18 mouse cellular contexts compared by ENCODE assay signal in the genomic region with DNA sequence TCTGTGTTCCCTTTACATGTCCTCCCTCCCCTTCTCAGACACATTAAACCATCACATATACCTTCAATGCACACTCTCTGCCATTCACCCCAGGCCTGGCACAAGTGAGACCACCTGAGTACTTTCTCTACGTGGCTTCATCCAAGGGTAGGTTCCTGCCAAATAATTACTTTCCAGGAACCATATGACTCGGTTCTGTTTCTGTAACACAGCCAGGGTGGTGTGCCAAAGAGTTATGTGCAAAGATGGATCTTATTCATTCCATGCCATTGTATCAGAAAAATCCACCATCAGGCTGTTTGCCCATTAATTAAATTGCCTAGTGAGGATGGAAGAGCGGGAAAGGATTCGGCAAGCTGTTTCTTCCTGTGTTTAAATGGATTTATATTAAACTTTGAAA. TPM values are rescaled to one million over a fixed set of nuclear protein-coding genes. Genes with fewer than 3 reads are reported as not detected.
DNase-seq lines count a peak whose midpoint lies in the region; ATAC-seq and TF ChIP-seq lines count a peak whose summit lies in the region.
"Had no signal": no experiment of that assay in that cellular context is flagged by ENCODE, and none has a peak within 500 bp of the region (broad histone marks: within the 10 kb centered on the region; RNA-seq: fewer than 3 reads in every experiment).

No protein-coding gene starts in this region.

- DNase-seq in forebrain, postnatal 0 days = no peak
- DNase-seq in left cerebral cortex, postnatal 4 days = peak; percentile 52
- no peak for DNase-seq in left cerebral cortex, postnatal 14 days (ENCODE audit: low spot score in 2 of 2)
- DNase-seq in cerebellum, adult 9-10 months = peak; percentile 77
- no peak for DNase-seq in kidney, adult 18-20 months
- no peak for DNase-seq in heart, postnatal 14 days
- DNase-seq: right cerebral cortex, postnatal 25 days had no signal

- H3K27me3 ChIP-seq in forebrain, embryonic 13.5 days = no peaks in the 10 kb centered on the region
- H3K27me3 ChIP-seq in forebrain, postnatal 0 days (ENCODE audit: insufficient read depth, low read length) = no peaks in the 10 kb centered on the region
- H3K27me3 ChIP-seq: embryonic facial prominence, embryonic 15.5 days; heart, embryonic 13.5 days; hindbrain, embryonic 13.5 days; limb, embryonic 12.5 days; midbrain, embryonic 12.5 days had no signal

- intact Hi-C loops in left cerebral cortex, postnatal 4 days (cut with DNase I) = loop anchor here (10.0 kb wide), 1 partner anchor 81 kb away; no protein-coding TSS in a partner anchor
- intact Hi-C loops in left cerebral cortex, postnatal 14 days (cut with DNase I) = loop anchor here (5.0 kb wide), 1 partner anchor 224 kb away; no protein-coding TSS in a partner anchor
- intact Hi-C loops in heart, postnatal 14 days (cut with DNase I) = loop anchor here (5.0 kb wide), 1 partner anchor 224 kb away; no protein-coding TSS in a partner anchor

- no peak overlapping the region for H3K4me2 ChIP-seq in forebrain, embryonic 13.5 days
- H3K4me2 ChIP-seq in forebrain, postnatal 0 days (ENCODE audit: low read depth) = no peak overlapping the region
- H3K4me2 ChIP-seq: embryonic facial prominence, embryonic 15.5 days; heart, embryonic 13.5 days; hindbrain, embryonic 13.5 days; limb, embryonic 12.5 days; liver, embryonic 11.5 days; midbrain, embryonic 12.5 days had no signal

- H3K36me3 ChIP-seq in forebrain, embryonic 13.5 days (ENCODE audit: poor library complexity, severe bottlenecking) = 0 out of 2 replicates have a peak, but pooled peaks cover 3% of the 10 kb centered on the region
- no peaks in the 10 kb centered on the region for H3K36me3 ChIP-seq in forebrain, postnatal 0 days (ENCODE audit: insufficient read depth)
- H3K36me3 ChIP-seq: embryonic facial prominence, embryonic 15.5 days; heart, embryonic 13.5 days; hindbrain, embryonic 13.5 days; limb, embryonic 12.5 days; midbrain, embryonic 12.5 days had no signal

- peaks cover 5% of the 10 kb centered on the region; the same call in 1 of the 2 replicates for H3K9me3 ChIP-seq in forebrain, embryonic 13.5 days (replicated peaks)
- H3K9me3 ChIP-seq in forebrain, postnatal 0 days (ENCODE audit: low read length) = no peaks in the 10 kb centered on the region

- no peak for ATAC-seq in forebrain, embryonic 13.5 days
- ATAC-seq in forebrain, postnatal 0 days = no peak
- ATAC-seq in megakaryocyte-erythroid progenitor cell, adult 5-6 weeks (replicated peaks; ENCODE audit: low FRiP score, low TSS enrichment, poor library complexity, severe bottlenecking) = no peak
- ATAC-seq: inflammation-experienced regulatory T-cells, adult 6 months; liver, postnatal 0 days had no signal

- H3K9ac ChIP-seq in forebrain, embryonic 13.5 days = no peak overlapping the region
- no peak overlapping the region for H3K9ac ChIP-seq in forebrain, postnatal 0 days
- H3K9ac ChIP-seq: embryonic facial prominence, embryonic 15.5 days; heart, embryonic 13.5 days; hindbrain, embryonic 13.5 days; limb, embryonic 12.5 days; liver, postnatal 0 days; midbrain, embryonic 12.5 days had no signal

- WGBS in forebrain, embryonic 13.5 days = 80% methylated on average over 4 of the region's 4 CpGs
- 51% methylated on average over 4 of the region's 4 CpGs for WGBS in forebrain, postnatal 0 days

- H3K4me1 ChIP-seq in forebrain, embryonic 13.5 days = no peaks in the 10 kb centered on the region
- H3K4me1 ChIP-seq in forebrain, postnatal 0 days (ENCODE audit: insufficient read depth) = no peaks in the 10 kb centered on the region
- H3K4me1 ChIP-seq: embryonic facial prominence, embryonic 15.5 days; heart, embryonic 13.5 days; hindbrain, embryonic 13.5 days; limb, embryonic 12.5 days had no signal

- no peak for TF ChIP-seq CTCF in forebrain, postnatal 0 days (IDR thresholded peaks at IDR 0.05; ENCODE audit: low read depth)

- H3K4me3 ChIP-seq in forebrain, embryonic 13.5 days = no peak overlapping the region
- H3K4me3 ChIP-seq in forebrain, postnatal 0 days (ENCODE audit: low read depth, low read length) = no peak overlapping the region
- H3K4me3 ChIP-seq: embryonic facial prominence, embryonic 15.5 days; heart, adult 2 months; heart, embryonic 13.5 days; hindbrain, embryonic 13.5 days; limb, embryonic 12.5 days; midbrain, embryonic 12.5 days had no signal

- peak overlapping the region; percentile 37; the same call in 1 of the 2 replicates for H3K27ac ChIP-seq in forebrain, embryonic 13.5 days
- H3K27ac ChIP-seq in forebrain, postnatal 0 days (ENCODE audit: low read depth, low read length) = no peak overlapping the region
- H3K27ac ChIP-seq: embryonic facial prominence, embryonic 15.5 days; heart, adult 2 months; heart, embryonic 13.5 days; hindbrain, embryonic 13.5 days; limb, embryonic 12.5 days; midbrain, embryonic 12.5 days had no signal

RNA-seq across cellular contexts. Expression of a gene that starts 42.1 kb away (rescaled TPM):
- 74.2 and 84.3 TPM in 2 replicates for polyA plus RNA-seq in forebrain, embryonic 13.5 days (2015; fragmentation: Nextera tagmentation; extraction: Ambion mirVana)
- total RNA-seq in forebrain, postnatal 0 days (2014; rRNA removed) = 98.9 and 114 TPM in 2 replicates
- polyA plus RNA-seq in forebrain, postnatal 0 days (2015; fragmentation: Nextera tagmentation; extraction: Ambion mirVana) = 143 and 152 TPM in 2 replicates
- total RNA-seq in left cerebral cortex, postnatal 4 days (2021) = 100 to 1,000 TPM; 116 to 121 TPM
- 100 to 1,000 TPM in 1 of 2 experiments, 10 to 100 TPM in 1; 97.5 to 105 TPM for total RNA-seq in left cerebral cortex, postnatal 14 days (2021)
- 57.0 and 70.9 TPM in 2 replicates for total RNA-seq in megakaryocyte-erythroid progenitor cell, adult 5-6 weeks (2014; fragmentation: Nextera tagmentation)
- 18.9 and 44.0 TPM in 2 replicates for total RNA-seq in megakaryocyte-erythroid progenitor cell, adult 5-6 weeks (2017)
- 10 to 100 TPM; 46.4 to 50.3 TPM for total RNA-seq in heart, postnatal 14 days (2021)

Comparison
In these comparisons a context has a peak if more than half of its experiments do, and no peak if none do; other contexts are left out.
1. DNase-seq: peak in left cerebral cortex, postnatal 4 days (single experiment) and cerebellum, adult 9-10 months (single experiment); none in forebrain, postnatal 0 days (single experiment), left cerebral cortex, postnatal 14 days (0 of 2), kidney, adult 18-20 months (single experiment) and heart, postnatal 14 days (0 of 2).